8 mouse cellular contexts compared by ENCODE assay signal in genomic region chr17:29615616-29616015, GRCm38 (mm10). TPM values are rescaled to one million over a fixed set of nuclear protein-coding genes. Genes with fewer than 3 reads are reported as not detected.
DNase-seq lines count a peak whose midpoint lies in the region; ATAC-seq and TF ChIP-seq lines count a peak whose summit lies in the region.

No protein-coding gene starts in this region.

- H3K9ac ChIP-seq in heart, embryonic 16.5 days (ENCODE audit: low read length), result peak overlapping the region; percentile 99
- H3K9ac ChIP-seq in ES-E14 (ENCODE audit: insufficient read depth, low read depth, low read length, poor library complexity, severe bottlenecking), result peak overlapping the region; percentile 95
- peak overlapping the region; percentile 99 for H3K9ac ChIP-seq in embryonic facial prominence, embryonic 15.5 days
- H3K9ac ChIP-seq in limb, embryonic 15.5 days, result peak overlapping the region; percentile 98

- peak overlapping the region; percentile 94 for H3K27ac ChIP-seq in heart, embryonic 16.5 days (ENCODE audit: low read length)
- H3K27ac ChIP-seq in ES-E14 (ENCODE audit: insufficient read depth, low read depth, low read length, poor library complexity, severe bottlenecking), result no peak overlapping the region
- peak overlapping the region; percentile 94 for H3K27ac ChIP-seq in embryonic facial prominence, embryonic 15.5 days (replicated peaks)
- H3K27ac ChIP-seq in limb, embryonic 15.5 days, result peak overlapping the region; percentile 94

- H3K9me3 ChIP-seq in heart, embryonic 16.5 days (replicated peaks; ENCODE audit: control insufficient read depth, low read length), result no peaks in the 10 kb centered on the region
- H3K9me3 ChIP-seq in ES-E14 (ENCODE audit: control insufficient read depth, insufficient read depth, low read depth, low read length), result no peaks in the 10 kb centered on the region
- no peaks in the 10 kb centered on the region for H3K9me3 ChIP-seq in embryonic facial prominence, embryonic 15.5 days (replicated peaks)
- no peaks in the 10 kb centered on the region for H3K9me3 ChIP-seq in limb, embryonic 15.5 days

- no peak for ATAC-seq in heart, embryonic 16.5 days (replicated peaks; ENCODE audit: extremely low read depth, insufficient read depth, low FRiP score)
- ATAC-seq in embryonic facial prominence, embryonic 15.5 days (ENCODE audit: insufficient number of reproducible peaks, low FRiP score, low TSS enrichment, low read depth), result no peak
- ATAC-seq in limb, embryonic 15.5 days (ENCODE audit: insufficient number of reproducible peaks, low FRiP score, low TSS enrichment, low read depth), result no peak
- no peak for ATAC-seq in erythroid progenitor cell, adult 5-6 weeks (replicated peaks; ENCODE audit: low FRiP score, poor library complexity, severe bottlenecking)

- H3K4me1 ChIP-seq in heart, embryonic 16.5 days (ENCODE audit: control insufficient read depth, insufficient read depth, low read length), result peaks cover 17% of the 10 kb centered on the region
- H3K4me1 ChIP-seq in ES-E14 (ENCODE audit: control insufficient read depth in 2 of 2, insufficient read depth in 2 of 2, low read length in 2 of 2, poor library complexity in 1 of 2), result peaks cover 3 to 17% of the 10 kb centered on the region in 2 experiments; a peak in 3 of 4 replicates
- peaks cover 32% of the 10 kb centered on the region for H3K4me1 ChIP-seq in embryonic facial prominence, embryonic 15.5 days
- peaks cover 29% of the 10 kb centered on the region for H3K4me1 ChIP-seq in limb, embryonic 15.5 days

- H3K36me3 ChIP-seq in heart, embryonic 16.5 days (ENCODE audit: control insufficient read depth, insufficient read depth), result peaks cover 10% of the 10 kb centered on the region
- H3K36me3 ChIP-seq in ES-E14 (ENCODE audit: control insufficient read depth, insufficient read depth, low read length, poor library complexity, severe bottlenecking), result no peaks in the 10 kb centered on the region; the same call in 1 of the 2 replicates
- H3K36me3 ChIP-seq in embryonic facial prominence, embryonic 15.5 days, result peaks cover 21% of the 10 kb centered on the region
- H3K36me3 ChIP-seq in limb, embryonic 15.5 days, result peaks cover 17% of the 10 kb centered on the region

- in situ Hi-C loops in ES-E14 (cut with MboI; ENCODE audit: low sequenced_read_pairs in 2 of 2, unreplicated experiment in 2 of 2), result no loop called here

- peak overlapping the region; percentile 92 for H3K4me3 ChIP-seq in heart, embryonic 16.5 days (ENCODE audit: low read length)
- peak overlapping the region; percentile 78 to 88 for H3K4me3 ChIP-seq in ES-E14 (ENCODE audit: insufficient read depth in 1 of 2, low read depth in 1 of 2, low read length in 2 of 2, poor library complexity in 1 of 2, severe bottlenecking in 1 of 2)
- peak overlapping the region; percentile 92 for H3K4me3 ChIP-seq in embryonic facial prominence, embryonic 15.5 days (replicated peaks)
- H3K4me3 ChIP-seq in limb, embryonic 15.5 days, result peak overlapping the region; percentile 83

- no peaks in the 10 kb centered on the region for H3K27me3 ChIP-seq in heart, embryonic 16.5 days (ENCODE audit: control insufficient read depth, insufficient read depth, low read length)
- H3K27me3 ChIP-seq in embryonic facial prominence, embryonic 15.5 days, result no peaks in the 10 kb centered on the region
- H3K27me3 ChIP-seq in limb, embryonic 15.5 days, result no peaks in the 10 kb centered on the region

- no peak for DNase-seq in heart, adult 18-20 months
- DNase-seq in ES-E14 (ENCODE audit: low read depth, low spot score), result no peak
- DNase-seq in urinary bladder, postnatal 4 days (ENCODE audit: low spot score in 2 of 2), result no peak
- DNase-seq in lung, postnatal 36 days, result no peak

- 14% methylated on average over 4 of the region's 4 CpGs for WGBS in heart, embryonic 16.5 days
- 9% methylated on average over 4 of the region's 4 CpGs for WGBS in embryonic facial prominence, embryonic 15.5 days
- WGBS in limb, embryonic 15.5 days, result 9% methylated on average over 4 of the region's 4 CpGs

- peak overlapping the region; percentile 87 for H3K4me2 ChIP-seq in heart, embryonic 16.5 days (ENCODE audit: low read depth, low read length)
- peak overlapping the region; percentile 69 for H3K4me2 ChIP-seq in embryonic facial prominence, embryonic 15.5 days (replicated peaks)
- peak overlapping the region; percentile 65 for H3K4me2 ChIP-seq in limb, embryonic 15.5 days

TF ChIP-seq in ES-E14, 5 proteins besides CTCF, POLR2A, EP300 and RAD21:
- TF ChIP-seq ZNF384 (IDR thresholded peaks at IDR 0.05; ENCODE audit: low read depth, low read length) (no peak), ZC3H11A (IDR thresholded peaks at IDR 0.05; ENCODE audit: borderline replicate concordance, low read depth, low read length) (no peak), MAFK (IDR thresholded peaks at IDR 0.05; ENCODE audit: insufficient read depth, low read depth, low read length) (no peak), CHD2 (IDR thresholded peaks at IDR 0.05; ENCODE audit: low read depth, low read length) (no peak), HCFC1 (IDR thresholded peaks at IDR 0.05; ENCODE audit: borderline replicate concordance, insufficient read depth, low read length) (no peak)

RNA-seq across cellular contexts. Expression of gene Gm28043, which starts 0.9 kb away (rescaled TPM):
- polyA plus RNA-seq in heart, embryonic 16.5 days (2015; fragmentation: Nextera tagmentation; extraction: Ambion mirVana), result 1.7 and 2.1 TPM in 2 replicates
- under 1 TPM; 0.35 to 0.87 TPM for total RNA-seq in heart, adult 18-20 months (2021)
- 8.6 and 10.2 TPM in 2 replicates for total RNA-seq in ES-E14 (2012; rRNA removed)
- polyA plus RNA-seq in embryonic facial prominence, embryonic 15.5 days (2015; fragmentation: Nextera tagmentation; extraction: Ambion mirVana), result 2.4 and 2.5 TPM in 2 replicates
- 2.5 and 2.8 TPM in 2 replicates for polyA plus RNA-seq in limb, embryonic 15.5 days (2015; fragmentation: Nextera tagmentation; extraction: Ambion mirVana)
- 4.0 and 10.5 TPM in 2 replicates for total RNA-seq in erythroid progenitor cell, adult 5-6 weeks (2015; ENCODE audit: low replicate concordance)
- 29.7 and 39.3 TPM in 2 replicates for total RNA-seq in erythroid progenitor cell, adult 5-6 weeks (2017; ENCODE audit: low replicate concordance)

RNA-seq across cellular contexts. Expression of gene Rnf8, which starts 1.0 kb away (rescaled TPM):
- polyA plus RNA-seq in heart, embryonic 16.5 days (2015; fragmentation: Nextera tagmentation; extraction: Ambion mirVana), result 55.4 and 60.0 TPM in 2 replicates
- 10 to 100 TPM; 18.6 to 21.9 TPM for total RNA-seq in heart, adult 18-20 months (2021)
- 30.0 and 37.2 TPM in 2 replicates for total RNA-seq in ES-E14 (2012; rRNA removed)
- 72.0 and 84.7 TPM in 2 replicates for polyA plus RNA-seq in embryonic facial prominence, embryonic 15.5 days (2015; fragmentation: Nextera tagmentation; extraction: Ambion mirVana)
- 67.3 and 68.8 TPM in 2 replicates for polyA plus RNA-seq in limb, embryonic 15.5 days (2015; fragmentation: Nextera tagmentation; extraction: Ambion mirVana)
- 62.0 and 77.1 TPM in 2 replicates for total RNA-seq in erythroid progenitor cell, adult 5-6 weeks (2015; ENCODE audit: low replicate concordance)
- total RNA-seq in erythroid progenitor cell, adult 5-6 weeks (2017; ENCODE audit: low replicate concordance), result 71.4 and 80.5 TPM in 2 replicates

RNA-seq across cellular contexts. Expression of gene Cmtr1, which starts 44.8 kb away (rescaled TPM):
- polyA plus RNA-seq in heart, embryonic 16.5 days (2015; fragmentation: Nextera tagmentation; extraction: Ambion mirVana), result 81.7 and 90.5 TPM in 2 replicates
- total RNA-seq in heart, adult 18-20 months (2021), result 10 to 100 TPM; 55.9 to 65.9 TPM
- 130 and 183 TPM in 2 replicates for total RNA-seq in ES-E14 (2012; rRNA removed)
- polyA plus RNA-seq in embryonic facial prominence, embryonic 15.5 days (2015; fragmentation: Nextera tagmentation; extraction: Ambion mirVana), result 108 and 110 TPM in 2 replicates
- polyA plus RNA-seq in limb, embryonic 15.5 days (2015; fragmentation: Nextera tagmentation; extraction: Ambion mirVana), result 100 and 110 TPM in 2 replicates
- 72.1 and 86.9 TPM in 2 replicates for total RNA-seq in erythroid progenitor cell, adult 5-6 weeks (2015; ENCODE audit: low replicate concordance)
- total RNA-seq in erythroid progenitor cell, adult 5-6 weeks (2017; ENCODE audit: low replicate concordance), result 448 and 477 TPM in 2 replicates
